Mouse (Mus musculus) lung, embryonic 14.5 days (tissue): Measurements from ENCODE around the gene Orm2. TPM values are rescaled to one million over a fixed set of nuclear protein-coding genes. Genes with fewer than 3 reads are reported as not detected.

Experiments
- ATAC-seq: fragments of 200-750 bp; cut with Nextera tagmentation; 2 replicates; pipeline ENCODE4 v1.8.0; 2017; ENCODE audit warnings: mild to moderate bottlenecking, moderate TSS enrichment, moderate library complexity; ENCODE audit not compliant: insufficient read depth
- DNase-seq: peaks from one replicate; pipeline ENCODE4 v3.0.0-alpha.2; 2015
- H3K27ac ChIP-seq: fragments of 300-500 bp; sonication (generic); 2 replicates; pipeline ENCODE4 v1.5.1; 2014; ENCODE audit warnings: low read depth, mild to moderate bottlenecking, moderate library complexity
- H3K27me3 ChIP-seq: fragments of 300-500 bp; sonication (generic); 2 replicates; pipeline ENCODE4 v1.6.1; 2014; ENCODE audit warnings: low read length, control low read depth; ENCODE audit not compliant: insufficient read depth
- H3K36me3 ChIP-seq: fragments of 300-500 bp; sonication (generic); 2 replicates; pipeline ENCODE4 v1.6.1; 2014; ENCODE audit warnings: control low read depth; ENCODE audit not compliant: insufficient read depth
- H3K4me1 ChIP-seq: fragments of 300-500 bp; sonication (generic); 2 replicates; pipeline ENCODE4 v1.6.1; 2014; ENCODE audit warnings: antibody characterized with exemption, control low read depth; ENCODE audit not compliant: insufficient read depth
- H3K4me2 ChIP-seq: fragments of 300-500 bp; sonication (generic); 2 replicates; pipeline ENCODE4 v1.6.1; 2014; ENCODE audit warnings: mild to moderate bottlenecking
- H3K4me3 ChIP-seq: fragments of 300-500 bp; sonication (generic); 2 replicates; pipeline ENCODE4 v1.5.1; 2014; ENCODE audit warnings: low read depth, low read length
- H3K9ac ChIP-seq: fragments of 300-500 bp; sonication (generic); 2 replicates; pipeline ENCODE4 v1.6.1; 2014
- H3K9me3 ChIP-seq: fragments of 300-500 bp; sonication (generic); 2 replicates; pipeline ENCODE4 v1.6.1; 2016; ENCODE audit warnings: low read depth, low read length, control low read depth
- CTCF ChIP-seq: IDR thresholded peaks from 2 replicates; pipeline ENCODE4 v1.5.1; 2016; ENCODE audit warnings: antibody characterized with exemption, low read depth
- WGBS: fragments of 180-500 bp; shearing (Covaris S2); extraction: QIAGEN DNeasy Blood & Tissue Kit; methylation state at CpG from one replicate; pipeline ENCODE4 v1.1.7; 2014; 5-methylcytosine and 5-hydroxymethylcytosine counted together
- polyA plus RNA-seq: library from polyadenylated mRNA; unstranded; fragments of >200 nt; fragmentation: Nextera tagmentation; extraction: Ambion mirVana; gene quantifications from 2 replicates; pipeline ENCODE4 v1.2.1, GENCODE M21; 2014

Gene Orm2
- polyA plus RNA-seq, 1 experiment from 2014 or later = not detected

DNA sequence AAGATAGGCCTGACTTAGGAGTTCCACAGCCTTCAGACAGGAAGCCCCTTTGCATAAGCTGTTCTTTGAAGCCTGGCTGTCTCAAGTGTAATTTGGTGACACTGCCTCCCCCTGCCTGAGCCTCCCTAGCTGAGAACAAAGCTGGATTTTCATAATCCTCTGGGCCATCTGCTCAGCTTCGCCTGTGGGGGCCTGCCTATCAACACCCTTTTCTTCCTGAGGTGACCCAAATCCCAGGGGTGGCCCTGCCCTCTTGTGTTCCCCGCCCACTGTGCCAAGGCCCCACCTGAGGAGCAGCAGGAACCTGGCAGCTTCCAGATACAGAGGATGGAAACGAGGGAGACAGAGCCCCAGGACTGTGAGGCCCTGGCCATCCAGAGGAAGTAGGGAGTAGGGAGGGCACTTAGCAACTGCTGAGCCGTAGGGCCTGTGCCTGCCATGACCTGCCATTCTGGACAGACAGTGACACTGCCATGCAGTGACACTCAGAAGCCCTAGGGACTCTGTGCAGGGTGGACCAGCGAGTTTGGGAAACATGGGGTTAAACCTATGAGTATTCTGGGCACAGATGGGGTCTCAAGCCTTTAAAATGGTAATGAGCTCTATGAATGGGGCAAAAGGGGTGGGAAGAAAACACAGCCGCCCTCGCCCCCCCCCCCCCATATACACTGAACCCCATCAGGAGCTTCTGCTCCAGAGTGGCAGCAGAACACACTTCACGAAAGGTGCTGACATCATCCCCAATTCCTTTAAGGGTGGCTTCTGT, 27.1 kb downstream of the Orm2 start:
- Histone ChIP-seq H3K27ac (no peak overlapping the region), H3K9ac (no peak overlapping the region), H3K9me3 (no peaks in the 10 kb centered on the region), H3K4me3 (no peak overlapping the region), H3K4me2 (no peak overlapping the region), H3K27me3 (no peaks in the 10 kb centered on the region), H3K4me1 (no peaks in the 10 kb centered on the region), H3K36me3 (peaks cover 66% of the 10 kb centered on the region)
- no peak for TF ChIP-seq CTCF
- DNase-seq (no peak), ATAC-seq (0 out of 2 replicates have a peak, but pooled peaks have one; percentile 21)
- 52% methylated on average over 8 of the region's 8 CpGs for WGBS

DNA sequence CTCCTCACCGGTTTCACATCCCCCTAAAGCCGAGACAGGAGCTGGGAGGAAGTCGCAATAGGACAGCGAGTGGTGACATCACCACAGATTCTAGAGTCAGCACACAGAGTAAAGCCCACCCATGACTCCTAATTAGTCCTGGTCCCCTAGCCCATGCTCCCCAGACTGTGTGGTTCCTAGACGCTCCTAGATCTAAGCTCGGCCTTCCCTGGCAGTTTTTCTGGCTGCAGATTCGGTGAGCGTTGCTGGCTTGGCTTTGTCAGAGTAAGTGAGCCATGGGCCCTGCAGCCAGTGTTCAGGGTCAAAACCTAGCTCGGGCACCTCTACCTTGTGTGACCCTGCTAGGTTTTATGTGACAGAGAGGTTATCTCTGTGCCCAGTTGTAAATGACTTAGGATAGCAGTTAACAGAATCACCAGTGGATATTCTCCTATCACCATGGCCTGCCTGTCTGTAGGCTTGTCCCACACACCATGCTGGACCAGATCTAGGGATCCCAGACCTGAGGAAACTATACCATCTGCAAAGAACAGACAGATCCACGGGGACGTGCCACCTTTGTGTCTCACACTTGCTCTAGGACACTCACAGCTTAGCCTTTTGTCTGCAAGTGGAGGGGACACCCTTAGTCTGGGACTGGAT, 27.8 kb downstream of the Orm2 start:
- no peak overlapping the region for H3K27ac ChIP-seq
- no peak overlapping the region for H3K4me3 ChIP-seq
- peaks cover 70% of the 10 kb centered on the region for H3K36me3 ChIP-seq
- no peaks in the 10 kb centered on the region for H3K9me3 ChIP-seq
- WGBS = 59% methylated on average over 11 of the region's 11 CpGs
- H3K4me1 ChIP-seq = no peaks in the 10 kb centered on the region
- TF ChIP-seq CTCF = no peak
- no peak for DNase-seq
- ATAC-seq = no peak
- H3K9ac ChIP-seq = no peak overlapping the region
- H3K4me2 ChIP-seq = no peak overlapping the region
- H3K27me3 ChIP-seq = no peaks in the 10 kb centered on the region

DNA sequence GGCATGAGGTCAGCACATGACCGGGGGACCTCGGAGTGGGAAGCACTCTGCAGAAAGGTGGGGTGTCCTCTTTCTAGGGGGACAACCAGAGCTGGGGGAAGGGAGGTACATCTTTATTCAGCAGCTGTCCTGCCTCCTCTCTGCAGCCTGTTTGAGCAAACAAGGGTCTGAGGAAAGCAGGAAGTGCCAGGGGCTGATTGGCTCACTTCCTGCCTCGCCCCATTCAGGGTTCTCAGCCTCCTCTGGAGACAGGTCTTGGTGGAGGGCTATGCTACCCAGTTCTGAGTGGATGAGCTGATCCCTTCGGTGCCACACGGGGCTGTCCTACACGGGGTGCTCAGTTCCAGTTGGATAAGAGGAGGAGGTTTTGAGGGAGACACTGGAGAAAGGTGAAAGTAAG, 29.1 kb downstream of the Orm2 start:
- H3K9ac ChIP-seq = no peak overlapping the region
- no peak for TF ChIP-seq CTCF
- ATAC-seq (no peak), DNase-seq (peak; percentile 18)
- WGBS = 62% methylated on average over 6 of the region's 6 CpGs
- H3K27ac ChIP-seq = no peak overlapping the region
- no peaks in the 10 kb centered on the region for H3K4me1 ChIP-seq
- H3K4me3 ChIP-seq = no peak overlapping the region
- no peak overlapping the region for H3K4me2 ChIP-seq
- H3K9me3 ChIP-seq = no peaks in the 10 kb centered on the region
- peaks cover 63% of the 10 kb centered on the region for H3K36me3 ChIP-seq
- H3K27me3 ChIP-seq = no peaks in the 10 kb centered on the region

DNA sequence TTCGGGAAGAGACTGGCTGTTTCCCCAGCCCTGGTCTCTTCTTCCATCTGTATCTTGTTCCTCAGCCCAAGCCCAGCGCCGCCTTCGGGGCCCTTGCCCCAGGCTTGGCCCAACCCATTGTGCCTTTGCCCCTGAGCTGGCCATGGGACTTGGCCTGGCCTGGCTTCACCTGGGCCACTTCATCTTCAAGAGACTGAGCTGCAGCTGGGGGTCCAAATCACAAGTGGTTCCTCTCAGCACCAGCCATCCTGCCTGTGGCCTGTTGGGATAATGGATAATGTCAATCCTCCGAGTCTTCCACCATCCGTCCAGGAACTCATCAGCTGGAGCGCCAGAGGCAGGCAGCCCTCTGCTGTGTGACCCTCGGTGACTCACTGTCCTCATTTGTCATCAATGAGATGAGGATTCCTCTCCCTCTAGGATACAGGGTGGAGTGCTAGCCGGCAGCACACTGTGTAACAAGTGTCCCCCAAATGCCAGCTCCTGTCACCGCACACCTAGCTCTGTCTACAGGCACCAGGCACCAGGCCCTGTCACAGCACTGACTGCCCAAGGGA, 35.8 kb downstream of the Orm2 start:
- ATAC-seq (no peak), DNase-seq (no peak)
- Histone ChIP-seq H3K27me3 (no peaks in the 10 kb centered on the region), H3K9me3 (no peaks in the 10 kb centered on the region), H3K27ac (no peak overlapping the region), H3K4me1 (peaks cover 27% of the 10 kb centered on the region), H3K36me3 (peaks cover 40% of the 10 kb centered on the region), H3K4me3 (no peak overlapping the region), H3K4me2 (no peak overlapping the region), H3K9ac (no peak overlapping the region)
- 75% methylated on average over 10 of the region's 10 CpGs for WGBS
- TF ChIP-seq CTCF = no peak

DNA sequence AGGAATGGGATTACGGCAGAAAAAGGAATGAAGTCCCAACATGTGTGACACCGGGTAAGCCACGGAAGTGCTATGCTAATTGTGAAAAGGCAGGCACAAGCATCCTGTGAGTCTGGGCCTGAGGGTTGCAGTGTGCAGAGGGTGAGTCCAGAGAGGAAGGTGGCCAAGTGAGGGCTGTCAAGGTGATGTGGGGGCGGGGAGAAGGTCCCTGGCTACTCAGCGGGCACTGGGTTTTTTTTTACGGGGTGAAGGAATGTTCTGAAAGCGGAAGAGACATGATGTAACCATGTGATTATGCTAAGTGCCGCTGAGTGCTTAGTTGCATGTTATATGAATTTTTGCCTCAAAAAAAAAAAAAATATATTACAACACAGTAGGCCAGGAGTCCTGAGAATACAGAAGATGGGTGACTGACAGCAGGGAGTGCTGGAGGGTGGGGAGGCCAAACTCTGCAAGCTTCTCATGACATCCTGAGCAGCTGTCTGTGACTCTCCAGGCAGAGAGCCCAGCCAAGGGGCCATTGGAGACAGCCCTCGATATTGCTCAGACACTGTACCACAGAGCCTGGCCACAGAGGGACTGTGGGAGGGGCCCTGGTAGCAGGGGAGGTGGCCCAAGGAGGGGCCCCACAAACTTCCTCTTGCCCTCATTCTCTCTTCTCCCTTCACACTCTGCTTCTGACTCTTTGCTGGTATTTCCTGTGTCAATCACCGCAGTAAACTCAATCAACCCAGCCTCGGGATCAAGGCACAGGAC, 36.8 kb downstream of the Orm2 start:
- ATAC-seq = peak; percentile 37; the same call in 1 of the 2 replicates
- H3K4me1 ChIP-seq = peaks cover 34% of the 10 kb centered on the region
- no peak for TF ChIP-seq CTCF
- peak overlapping the region; percentile 29; the same call in 1 of the 2 replicates for H3K4me2 ChIP-seq
- H3K36me3 ChIP-seq = peaks cover 31% of the 10 kb centered on the region
- peak overlapping the region; percentile 24 for H3K9ac ChIP-seq
- no peaks in the 10 kb centered on the region for H3K9me3 ChIP-seq
- H3K27me3 ChIP-seq = no peaks in the 10 kb centered on the region
- no peak overlapping the region for H3K4me3 ChIP-seq
- peak; percentile 73 for DNase-seq
- WGBS = 33% methylated on average over 11 of the region's 11 CpGs
- peak overlapping the region; percentile 86 for H3K27ac ChIP-seq

DNA sequence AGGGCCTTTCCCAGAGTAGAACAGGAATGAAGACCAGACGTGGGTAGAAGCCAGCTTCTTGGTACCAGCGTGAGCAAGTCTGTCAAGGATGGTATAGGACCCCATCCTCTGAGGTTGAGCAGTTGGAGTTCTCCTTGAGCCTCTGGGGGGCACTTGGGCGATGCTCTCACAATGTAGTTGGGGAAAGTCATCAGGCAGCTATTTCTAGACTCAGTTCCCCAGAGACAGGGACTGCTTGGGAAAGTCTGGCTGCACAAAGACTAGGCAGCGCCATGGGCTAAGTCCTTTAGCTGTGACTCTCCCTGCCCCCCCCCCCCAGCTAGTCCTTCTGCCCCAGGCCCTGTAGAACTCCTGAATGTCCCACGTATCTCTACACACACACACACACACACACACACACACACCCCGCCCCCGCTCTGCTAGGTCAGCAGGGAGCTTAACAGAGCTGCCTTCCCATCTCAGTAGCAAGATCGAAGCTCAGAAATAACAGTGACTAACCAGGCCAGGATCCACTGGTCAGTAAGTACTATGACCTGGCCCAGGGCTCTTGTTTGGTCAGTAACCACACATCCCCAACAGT, 37.5 kb downstream of the Orm2 start:
- H3K9ac ChIP-seq = peak overlapping the region; percentile 24; the same call in 1 of the 2 replicates
- H3K27me3 ChIP-seq = no peaks in the 10 kb centered on the region
- H3K36me3 ChIP-seq = peaks cover 23% of the 10 kb centered on the region
- TF ChIP-seq CTCF = no peak
- H3K4me1 ChIP-seq = peaks cover 41% of the 10 kb centered on the region
- ATAC-seq (no peak), DNase-seq (peak; percentile 43)
- no peak overlapping the region for H3K4me3 ChIP-seq
- 57% methylated on average over 8 of the region's 8 CpGs for WGBS
- peak overlapping the region; percentile 29; the same call in 1 of the 2 replicates for H3K4me2 ChIP-seq
- H3K9me3 ChIP-seq = no peaks in the 10 kb centered on the region
- peak overlapping the region; percentile 86 for H3K27ac ChIP-seq
